In the genomic region with DNA sequence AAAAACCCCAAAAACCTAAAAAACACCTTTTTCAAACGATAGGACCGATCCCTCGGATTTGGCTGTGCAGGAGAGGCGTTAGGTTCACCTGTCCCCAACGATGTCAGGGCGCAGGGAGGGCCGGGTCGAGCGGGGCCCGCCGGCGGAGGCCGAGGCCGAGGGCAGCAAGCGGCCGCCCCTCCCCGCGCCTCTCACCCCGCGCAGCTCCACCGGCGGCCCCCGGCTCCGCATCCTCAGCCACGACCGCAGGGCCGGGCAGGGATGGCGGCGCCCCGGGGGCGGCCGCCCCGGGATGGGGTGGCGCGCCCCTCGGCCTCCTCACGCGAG, we compare ENCODE assay signal across 8 mouse cellular contexts. TPM values are rescaled to one million over a fixed set of nuclear protein-coding genes. Genes with fewer than 3 reads are reported as not detected.
DNase-seq lines count a peak whose midpoint lies in the region; ATAC-seq and TF ChIP-seq lines count a peak whose summit lies in the region.

No protein-coding gene starts in this region.

- peaks cover 6% of the 10 kb centered on the region for H3K4me1 ChIP-seq in liver, adult 2 months (ENCODE audit: control insufficient read depth, insufficient read depth, low read length)
- peaks cover 26% of the 10 kb centered on the region for H3K4me1 ChIP-seq in embryonic facial prominence, embryonic 15.5 days
- peaks cover 27% of the 10 kb centered on the region for H3K4me1 ChIP-seq in limb, embryonic 10.5 days
- peaks cover 23% of the 10 kb centered on the region for H3K4me1 ChIP-seq in neural tube, embryonic 14.5 days (ENCODE audit: control insufficient read depth, insufficient read depth, low read length)

- TF ChIP-seq CTCF in liver, adult 2 months (IDR thresholded peaks at IDR 0.05; ENCODE audit: low read depth, low read length), result no peak

- ATAC-seq in embryonic facial prominence, embryonic 15.5 days (ENCODE audit: insufficient number of reproducible peaks, low FRiP score, low TSS enrichment, low read depth), result peak; percentile 61
- ATAC-seq in neural tube, embryonic 14.5 days (ENCODE audit: low read depth), result peak; percentile 79

- no peaks in the 10 kb centered on the region for H3K36me3 ChIP-seq in liver, adult 2 months (ENCODE audit: control insufficient read depth, insufficient read depth, low read length)
- peaks cover 13% of the 10 kb centered on the region; the same call in 1 of the 2 replicates for H3K36me3 ChIP-seq in embryonic facial prominence, embryonic 15.5 days
- peaks cover 21% of the 10 kb centered on the region for H3K36me3 ChIP-seq in limb, embryonic 10.5 days
- no peaks in the 10 kb centered on the region for H3K36me3 ChIP-seq in neural tube, embryonic 14.5 days (ENCODE audit: control insufficient read depth, insufficient read depth, low read length)

- TF ChIP-seq POLR2A in liver, adult 2 months (IDR thresholded peaks at IDR 0.05; ENCODE audit: extremely low read depth, insufficient read depth, low read length), result no peak

- H3K27ac ChIP-seq in liver, adult 2 months (replicated peaks; ENCODE audit: insufficient read depth, low read depth, low read length), result no peak overlapping the region
- H3K27ac ChIP-seq in embryonic facial prominence, embryonic 15.5 days (replicated peaks), result peak overlapping the region; percentile 87
- H3K27ac ChIP-seq in limb, embryonic 10.5 days, result peak overlapping the region; percentile 92
- H3K27ac ChIP-seq in neural tube, embryonic 14.5 days (ENCODE audit: low read depth, low read length), result peak overlapping the region; percentile 87

- no peaks in the 10 kb centered on the region for H3K9me3 ChIP-seq in embryonic facial prominence, embryonic 15.5 days (replicated peaks)
- H3K9me3 ChIP-seq in limb, embryonic 10.5 days (replicated peaks), result no peaks in the 10 kb centered on the region
- no peaks in the 10 kb centered on the region for H3K9me3 ChIP-seq in neural tube, embryonic 14.5 days (ENCODE audit: control insufficient read depth, low read length)

- intact Hi-C loops in left cerebral cortex, postnatal 25 days (cut with DNase I), result no loop called here

- peak overlapping the region; percentile 99 for H3K4me2 ChIP-seq in embryonic facial prominence, embryonic 15.5 days (replicated peaks)
- peak overlapping the region; percentile 96 for H3K4me2 ChIP-seq in neural tube, embryonic 14.5 days (ENCODE audit: low read depth, low read length)

- peak overlapping the region; percentile 80 for H3K4me3 ChIP-seq in liver, adult 2 months (ENCODE audit: insufficient read depth, low read depth, low read length)
- H3K4me3 ChIP-seq in embryonic facial prominence, embryonic 15.5 days (replicated peaks), result peak overlapping the region; percentile 85
- H3K4me3 ChIP-seq in limb, embryonic 10.5 days, result peak overlapping the region; percentile 91
- H3K4me3 ChIP-seq in neural tube, embryonic 14.5 days (ENCODE audit: low read depth, low read length), result peak overlapping the region; percentile 89

- peak overlapping the region; percentile 83 for H3K9ac ChIP-seq in liver, adult 2 months (ENCODE audit: low read depth, low read length)
- H3K9ac ChIP-seq in embryonic facial prominence, embryonic 15.5 days, result peak overlapping the region; percentile 83
- H3K9ac ChIP-seq in neural tube, embryonic 14.5 days (replicated peaks; ENCODE audit: low read depth, low read length), result peak overlapping the region; percentile 94

- DNase-seq in liver, adult 2 months (ENCODE audit: extremely low read depth, low read depth, low spot score), result no peak
- no peak for DNase-seq in liver
- DNase-seq in limb, embryonic 10.5 days (ENCODE audit: low spot score), result no peak
- no peak for DNase-seq in right cerebral cortex, adult 18-20 months
- no peak for DNase-seq in layer of hippocampus, adult 8-10 months (ENCODE audit: low spot score in 2 of 2)
- DNase-seq in left cerebral cortex, postnatal 25 days (ENCODE audit: low spot score in 2 of 2), result no peak

- WGBS in liver, adult 2 months, result 2% methylated on average over 24 of the region's 38 CpGs
- WGBS in embryonic facial prominence, embryonic 15.5 days, result under 1% methylated on average over 38 of the region's 38 CpGs
- WGBS in limb, embryonic 10.5 days, result under 1% methylated on average over 38 of the region's 38 CpGs
- under 1% methylated on average over 29 of the region's 38 CpGs for WGBS in neural tube, embryonic 14.5 days

- H3K79me2 ChIP-seq in liver, adult 2 months (ENCODE audit: control insufficient read depth, insufficient read depth, low read length), result peaks cover 7% of the 10 kb centered on the region; the same call in 1 of the 2 replicates

- H3K27me3 ChIP-seq in liver, adult 2 months (ENCODE audit: control insufficient read depth, insufficient read depth, low read length), result no peaks in the 10 kb centered on the region
- no peaks in the 10 kb centered on the region for H3K27me3 ChIP-seq in embryonic facial prominence, embryonic 15.5 days
- H3K27me3 ChIP-seq in limb, embryonic 10.5 days (ENCODE audit: low read depth, poor library complexity, severe bottlenecking), result no peaks in the 10 kb centered on the region
- H3K27me3 ChIP-seq in neural tube, embryonic 14.5 days (ENCODE audit: control insufficient read depth, insufficient read depth, low read length), result no peaks in the 10 kb centered on the region

RNA-seq across cellular contexts. Expression of gene Map3k10, which starts 0.2 kb away (rescaled TPM):
- total RNA-seq in liver, adult 2 months (2014; rRNA removed), result 10.0 and 10.6 TPM in 2 replicates
- 20.1 and 21.5 TPM in 2 replicates for polyA plus RNA-seq in liver, adult 2 months (2012; rRNA removed)
- 10.1 and 11.3 TPM in 2 replicates for polyA plus RNA-seq in embryonic facial prominence, embryonic 15.5 days (2015; fragmentation: Nextera tagmentation; extraction: Ambion mirVana)
- polyA plus RNA-seq in limb, embryonic 10.5 days (2016; fragmentation: Nextera tagmentation; extraction: Ambion mirVana), result 9.2 and 12.3 TPM in 2 replicates
- polyA plus RNA-seq in neural tube, embryonic 14.5 days (2014; fragmentation: Nextera tagmentation; extraction: Ambion mirVana), result 17.0 and 22.3 TPM in 2 replicates
- 100 to 1,000 TPM; 140 to 155 (median 146) TPM for total RNA-seq in layer of hippocampus, adult 8-10 months (2022)
- 100 to 1,000 TPM; 225 to 229 TPM for total RNA-seq in left cerebral cortex, postnatal 25 days (2021)

RNA-seq across cellular contexts. Expression of gene Zfp607b, which starts 15.0 kb away (rescaled TPM):
- 0.27 and 0.28 TPM in 2 replicates for total RNA-seq in liver, adult 2 months (2014; rRNA removed)
- polyA plus RNA-seq in liver, adult 2 months (2012; rRNA removed), result 0.05 and 0.40 TPM in 2 replicates
- 3.6 and 4.9 TPM in 2 replicates for polyA plus RNA-seq in embryonic facial prominence, embryonic 15.5 days (2015; fragmentation: Nextera tagmentation; extraction: Ambion mirVana)
- polyA plus RNA-seq in limb, embryonic 10.5 days (2016; fragmentation: Nextera tagmentation; extraction: Ambion mirVana), result 2.5 and 3.3 TPM in 2 replicates
- 12.2 and 13.1 TPM in 2 replicates for polyA plus RNA-seq in neural tube, embryonic 14.5 days (2014; fragmentation: Nextera tagmentation; extraction: Ambion mirVana)
- total RNA-seq in layer of hippocampus, adult 8-10 months (2022), result 10 to 100 TPM in 2 of 4 experiments, 1 to 10 TPM in 2; 9.6 to 13.5 (median 10.5) TPM
- total RNA-seq in left cerebral cortex, postnatal 25 days (2021), result 10 to 100 TPM in 1 of 2 experiments, 1 to 10 TPM in 1; 9.4 to 10.5 TPM

RNA-seq across cellular contexts. Expression of gene Ttc9b, which starts 20.4 kb away (rescaled TPM):
- total RNA-seq in liver, adult 2 months (2014; rRNA removed), result not detected in 2 replicates
- polyA plus RNA-seq in liver, adult 2 months (2012; rRNA removed), result not detected in 2 replicates
- 0.60 and 1.3 TPM in 2 replicates for polyA plus RNA-seq in embryonic facial prominence, embryonic 15.5 days (2015; fragmentation: Nextera tagmentation; extraction: Ambion mirVana)
- polyA plus RNA-seq in limb, embryonic 10.5 days (2016; fragmentation: Nextera tagmentation; extraction: Ambion mirVana), result 0.23 TPM in 1 of 2 replicates, not detected in the other
- polyA plus RNA-seq in neural tube, embryonic 14.5 days (2014; fragmentation: Nextera tagmentation; extraction: Ambion mirVana), result 80.3 and 111 TPM in 2 replicates
- total RNA-seq in layer of hippocampus, adult 8-10 months (2022), result 10 to 100 TPM; 37.0 to 42.0 (median 41.1) TPM
- 100 to 1,000 TPM; 137 to 140 TPM for total RNA-seq in left cerebral cortex, postnatal 25 days (2021)

RNA-seq across cellular contexts. Expression of gene Zfp60, which starts 57.0 kb away (rescaled TPM):
- 5.8 and 6.1 TPM in 2 replicates for total RNA-seq in liver, adult 2 months (2014; rRNA removed)
- polyA plus RNA-seq in liver, adult 2 months (2012; rRNA removed), result 0.83 and 1.1 TPM in 2 replicates
- polyA plus RNA-seq in embryonic facial prominence, embryonic 15.5 days (2015; fragmentation: Nextera tagmentation; extraction: Ambion mirVana), result 37.7 and 38.2 TPM in 2 replicates
- 38.2 and 49.5 TPM in 2 replicates for polyA plus RNA-seq in limb, embryonic 10.5 days (2016; fragmentation: Nextera tagmentation; extraction: Ambion mirVana)
- 98.5 and 117 TPM in 2 replicates for polyA plus RNA-seq in neural tube, embryonic 14.5 days (2014; fragmentation: Nextera tagmentation; extraction: Ambion mirVana)
- 10 to 100 TPM; 37.9 to 43.5 (median 41.4) TPM for total RNA-seq in layer of hippocampus, adult 8-10 months (2022)
- 10 to 100 TPM; 32.7 to 36.0 TPM for total RNA-seq in left cerebral cortex, postnatal 25 days (2021)

Comparison
In these comparisons a context has a peak if more than half of its experiments do, and no peak if none do; other contexts are left out.
1. RNA of gene Ttc9b, which starts 20.4 kb away (polyA plus RNA-seq): 80.3 to 111 TPM in neural tube, embryonic 14.5 days; 0.60 to 1.3 TPM in embryonic facial prominence, embryonic 15.5 days, 0.23 TPM in limb, embryonic 10.5 days and not detected in liver, adult 2 months; every median in the first group is over 10 times any median in the second.
2. Peak in every context shown above with its lines, with median percentiles within 50 percentile points of each other: H3K4me3 ChIP-seq and H3K9ac ChIP-seq.